Mouse (Mus musculus) retina, postnatal 7 days (tissue): ENCODE data around the gene Jchain.
"Not testable (repeated sequence)": the region's sequence is repeated elsewhere in the genome, so short reads cannot be mapped to it uniquely, and the experiment has no call there.

Experiments
- DNase-seq: peaks from one replicate; pipeline ENCODE4 v3.0.0-alpha.2; 2012; ENCODE audit warnings: low read depth, low spot score

Jchain gene

GRCm38 (mm10) chr5:88527657-88528056, at the start of gene Jchain:
Jchain (minus strand) TSS chr5:88527891.
- DNase-seq, result no peak

DNA sequence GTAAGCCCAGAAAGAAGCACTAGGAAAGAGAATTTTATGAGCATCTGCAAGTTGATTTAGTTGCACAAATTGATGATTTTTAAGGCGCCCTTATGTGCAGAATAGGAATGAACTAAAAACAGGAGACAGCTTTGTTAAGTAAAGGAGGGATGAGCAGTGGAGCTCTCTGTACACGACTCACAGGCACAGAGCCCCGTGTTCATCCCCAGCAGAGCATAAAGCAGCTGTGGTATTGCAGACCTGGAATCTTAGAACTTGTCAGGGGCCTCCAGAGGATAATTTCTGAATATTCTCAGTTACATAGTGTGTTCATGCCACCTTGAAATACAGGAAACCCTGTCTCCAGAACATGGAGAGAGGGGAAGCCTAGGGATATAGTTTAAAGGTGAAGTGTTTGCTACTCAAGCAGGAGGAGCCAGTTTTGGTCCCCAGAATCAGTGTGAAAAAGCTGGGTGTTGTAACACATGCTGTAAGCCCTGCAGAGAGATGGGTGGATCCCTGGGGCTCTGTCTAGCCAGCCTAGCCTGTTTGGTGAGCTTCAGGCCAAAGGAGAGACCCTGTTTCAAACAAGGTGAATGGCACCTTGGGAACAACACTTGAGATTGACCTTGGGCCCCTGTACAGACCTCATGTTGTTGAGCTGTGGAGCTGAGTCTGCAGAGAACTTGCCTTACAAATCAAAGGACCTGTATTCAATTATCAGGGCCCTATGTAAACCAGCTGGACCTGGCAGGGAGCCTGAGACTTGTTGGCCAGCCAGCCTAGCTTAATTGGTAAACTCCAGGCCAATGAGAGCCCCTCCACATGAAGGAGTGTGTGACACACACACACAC, 48.0 kb upstream of the Jchain start:
- no peak for DNase-seq

DNA sequence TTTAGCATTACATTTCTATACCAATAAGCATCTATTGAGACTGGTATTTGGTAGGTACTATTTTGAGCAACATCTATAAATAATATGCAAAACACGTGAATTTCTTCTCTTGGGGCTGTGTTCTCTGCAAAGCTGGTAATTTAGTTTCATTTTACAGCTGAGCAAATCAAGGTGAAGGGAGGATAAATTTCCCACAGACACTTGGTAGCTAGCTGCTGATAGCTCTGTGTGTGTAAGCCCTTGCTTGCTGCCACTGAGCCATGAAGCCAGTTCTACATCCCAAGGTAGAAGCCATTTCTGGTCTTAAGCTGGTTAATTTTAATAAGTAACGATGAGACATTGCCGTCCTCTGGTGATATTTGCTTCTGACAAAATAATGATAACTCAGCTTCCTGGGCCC, 47.1 kb upstream of the Jchain start:
- DNase-seq, result no peak

GRCm38 (mm10) chr5:88569541-88569940, 41.9 kb upstream of the Jchain start:
- DNase-seq, result no peak

GRCm38 (mm10) chr5:88566034-88566841, 38.5 kb upstream of the Jchain start:
- no peak for DNase-seq

- no peak for DNase-seq
These were observed 37.7 kb upstream of the Jchain start for GRCm38 (mm10) chr5:88565148-88566033.

- DNase-seq, result peak; percentile 68
These were observed 36.9 kb upstream of the Jchain start, which contains the start of gene Rufy3 for GRCm38 (mm10) chr5:88564501-88565147. Rufy3 (plus strand) TSS chr5:88565040.

GRCm38 (mm10) chr5:88562863-88563780, 35.4 kb upstream of the Jchain start:
- no peak for DNase-seq

DNA sequence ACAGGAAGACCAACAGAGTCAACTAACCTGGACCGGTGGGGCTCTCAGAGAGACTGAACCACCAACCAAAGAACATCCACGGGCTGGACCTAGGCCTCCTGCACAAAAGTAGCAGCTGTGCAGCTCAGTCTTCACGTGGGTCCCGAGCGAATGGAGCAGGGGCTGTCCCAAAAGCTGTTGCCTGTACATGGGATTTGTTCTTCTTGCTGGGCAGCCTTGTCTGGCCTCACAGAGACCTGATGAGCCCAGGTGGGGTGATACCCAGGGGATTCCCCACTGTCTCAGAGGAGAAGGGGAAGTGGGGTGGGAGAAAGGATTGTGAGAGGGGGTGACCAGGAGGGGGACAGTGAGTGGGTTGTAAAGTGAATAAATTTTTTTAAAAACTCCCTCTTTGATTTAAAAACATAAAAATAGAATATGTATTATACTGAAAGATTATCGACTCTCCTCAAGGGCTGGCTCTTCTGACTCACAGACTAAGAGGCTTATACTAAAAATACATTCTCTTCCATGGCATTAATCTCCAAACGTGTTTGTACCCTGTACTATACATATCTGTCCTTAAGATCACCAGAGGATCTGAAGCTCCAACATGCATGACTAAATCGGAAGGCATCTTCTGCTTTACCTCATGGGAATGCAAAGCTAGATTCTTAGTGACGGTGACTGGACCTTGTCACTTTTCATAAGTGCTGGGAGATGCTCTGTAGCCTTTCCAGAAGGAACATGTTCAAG, 33.6 kb upstream of the Jchain start:
- DNase-seq, result no peak

GRCm38 (mm10) chr5:88558991-88559390, 31.3 kb upstream of the Jchain start:
- DNase-seq, result no peak

- peak; percentile 100 for DNase-seq
These were observed 26.6 kb upstream of the Jchain start, which contains the start of gene Utp3 for GRCm38 (mm10) chr5:88554086-88554886. Utp3 (plus strand) TSS chr5:88554462.

- no peak for DNase-seq
These were observed 25.8 kb upstream of the Jchain start for GRCm38 (mm10) chr5:88553271-88554085.

GRCm38 (mm10) chr5:88545536-88545935, 17.8 kb upstream of the Jchain start:
- DNase-seq, result no peak

DNA sequence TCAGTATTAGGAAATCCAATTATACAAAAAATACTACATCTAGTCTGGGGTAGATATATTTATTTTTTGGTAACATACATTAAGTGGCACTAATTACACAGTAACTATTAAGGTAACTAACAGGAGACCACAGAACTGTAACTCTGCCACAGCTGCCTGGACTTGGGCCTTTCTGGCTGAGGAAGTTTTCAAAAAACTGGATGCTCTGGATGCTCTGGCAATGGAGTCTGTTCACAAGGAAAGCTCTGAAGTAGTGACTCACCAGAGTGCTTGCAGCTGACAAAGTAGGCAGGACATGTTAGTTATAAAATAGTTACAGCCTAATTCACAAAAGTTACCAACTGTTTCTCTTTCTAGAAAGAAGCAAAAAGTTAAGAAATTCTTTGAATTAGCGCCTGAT, 16.7 kb upstream of the Jchain start:
- not testable (repeated sequence) for DNase-seq

DNA sequence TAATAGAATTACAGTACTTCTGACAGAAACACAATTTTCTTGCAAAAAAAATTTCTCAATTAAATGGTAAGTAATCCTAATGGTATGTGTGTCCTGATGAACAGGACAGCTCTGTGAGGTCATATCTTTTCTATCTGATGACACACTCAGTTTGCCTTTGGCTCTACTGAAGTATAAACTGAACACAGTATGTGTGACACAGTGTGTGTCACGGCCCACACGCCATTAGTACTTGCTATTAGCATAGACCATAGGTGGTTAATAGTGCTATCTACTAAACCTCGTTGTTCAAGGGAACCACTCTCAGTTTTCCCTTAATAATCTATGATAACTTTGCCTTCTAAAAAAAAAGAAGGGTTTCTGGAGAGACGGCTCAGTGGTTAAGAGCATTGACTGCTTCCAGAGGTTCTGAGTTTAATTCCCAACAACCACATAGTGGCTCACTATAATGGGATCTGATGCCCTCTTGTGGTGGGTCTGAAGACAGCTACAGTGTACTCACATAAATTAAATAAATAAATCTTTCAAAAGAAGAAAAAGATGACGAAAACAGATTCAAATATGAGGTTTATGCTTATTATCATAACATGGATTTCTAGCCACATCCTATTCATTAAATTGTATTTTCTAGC, 15.1 kb upstream of the Jchain start:
- no peak for DNase-seq

DNA sequence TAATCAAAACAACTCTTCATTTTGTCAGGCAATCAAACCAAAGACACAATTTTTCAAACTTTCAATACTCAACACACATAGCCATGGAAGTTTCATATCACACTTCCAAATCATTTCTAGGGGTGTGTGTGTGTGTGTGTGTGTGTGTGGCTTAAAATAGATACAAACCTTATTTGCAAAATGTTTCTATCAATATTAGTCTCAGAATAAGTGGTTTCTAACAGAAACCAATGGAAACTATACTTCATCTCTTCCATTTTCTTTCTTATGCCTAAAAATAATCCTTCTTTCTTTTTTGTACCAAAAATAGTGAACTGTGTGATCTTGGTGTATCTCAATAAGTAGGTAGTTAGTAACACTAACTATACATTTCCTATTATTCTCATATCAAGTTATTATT, 13.2 kb upstream of the Jchain start:
- no peak for DNase-seq

GRCm38 (mm10) chr5:88534697-88535096, 7.0 kb upstream of the Jchain start:
- no peak for DNase-seq
